Mouse (Mus musculus) CH12.LX (cell line): ENCODE results near the gene Celf5. TPM values are rescaled to one million over a fixed set of nuclear protein-coding genes. Genes with fewer than 3 reads are reported as not detected.
A peak's percentile ranks its signal among the peaks of the same experiment; 100 is the strongest.

Experiments
- DNase-seq: peaks from one replicate; pipeline ENCODE4 v3.0.0-alpha.2; 2013; ENCODE audit errors: extremely low read depth
- H3K27ac ChIP-seq: 2 replicates; pipeline ENCODE4 v1.5.1; 2012; ENCODE audit warnings: low read depth, mild to moderate bottlenecking, control low read depth, moderate library complexity; ENCODE audit not compliant: insufficient read depth
- H3K27me3 ChIP-seq: replicated peaks from 2 replicates; pipeline ENCODE3; 2012; ENCODE audit warnings: inconsistent platforms
- H3K36me3 ChIP-seq, 2 experiments: replicated peaks in 1 of 2; 2 replicates each; pipeline versions ENCODE3 to v1.6.1; 2012; ENCODE audit warnings: inconsistent platforms in 1 of 2, low read length in 1 of 2, mild to moderate bottlenecking in 1 of 2, mixed read lengths in 1 of 2, moderate library complexity in 1 of 2; ENCODE audit not compliant: control insufficient read depth in 1 of 2, insufficient read depth in 1 of 2
- H3K4me1 ChIP-seq, 2 experiments: 2 replicates each; pipeline ENCODE4 v1.6.1; 2012; ENCODE audit warnings: inconsistent platforms in 1 of 2, moderate library complexity in 1 of 2; ENCODE audit not compliant: insufficient read depth in 2 of 2, control insufficient read depth in 1 of 2
- H3K4me2 ChIP-seq: 2 replicates; pipeline ENCODE4 v1.6.1; 2012; ENCODE audit warnings: low read depth, mild to moderate bottlenecking, control low read depth; ENCODE audit not compliant: poor library complexity, insufficient read depth, severe bottlenecking
- H3K4me3 ChIP-seq, 3 experiments: fragments of 150-350 bp in 1 of 3; sonication (generic) in 1 of 3; replicated peaks in 1 of 3; 2 replicates each; pipeline versions ENCODE3 to v1.5.1; 2011 to 2012; ENCODE audit warnings: low read depth in 2 of 3, low read length in 2 of 3, mild to moderate bottlenecking in 2 of 3, moderate library complexity in 2 of 3, control low read depth in 1 of 3, improper control_type of control experiment in 1 of 3, inconsistent platforms in 1 of 3, mixed read lengths in 1 of 3; ENCODE audit not compliant: poor library complexity in 1 of 3
- H3K79me2 ChIP-seq: replicated peaks from 2 replicates; pipeline ENCODE4 v1.6.1; 2012; ENCODE audit warnings: mild to moderate bottlenecking, moderate library complexity; ENCODE audit not compliant: control insufficient read depth, poor library complexity, insufficient read depth, severe bottlenecking; ENCODE audit errors: extremely low read depth
- H3K9ac ChIP-seq: 2 replicates; pipeline ENCODE4 v1.6.1; 2012; ENCODE audit warnings: low read depth, mild to moderate bottlenecking, control low read depth, moderate library complexity; ENCODE audit not compliant: insufficient read depth
- H3K9me3 ChIP-seq: replicated peaks from 2 replicates; pipeline ENCODE3; 2012; ENCODE audit warnings: low read length, inconsistent platforms, mixed read lengths
- CHD1 ChIP-seq: IDR thresholded peaks from 2 replicates; pipeline ENCODE4 v1.6.1; 2012; ENCODE audit warnings: low read depth, low read length, improper control_type of control experiment, inconsistent platforms
- CTCF ChIP-seq, 2 experiments: IDR thresholded peaks in 1 of 2; conservative IDR thresholded peaks in 1 of 2; 2 replicates each; pipeline ENCODE4 v1.5.1; 2011 to 2012; ENCODE audit warnings: low read depth in 2 of 2, low read length in 2 of 2, improper control_type of control experiment in 1 of 2, inconsistent platforms in 1 of 2, mild to moderate bottlenecking in 1 of 2, moderate library complexity in 1 of 2
- ETS1 ChIP-seq: conservative IDR thresholded peaks from 2 replicates; pipeline ENCODE4 v1.6.1; 2012; ENCODE audit warnings: low read depth, mild to moderate bottlenecking, inconsistent platforms, low read length, improper control_type of control experiment, moderate library complexity
- KAT2A ChIP-seq: IDR thresholded peaks from 2 replicates; pipeline ENCODE4 v1.6.1; 2012; ENCODE audit warnings: low read length, improper control_type of control experiment, inconsistent platforms; ENCODE audit not compliant: insufficient replicate concordance
- MEF2A ChIP-seq: IDR thresholded peaks from 2 replicates; pipeline ENCODE4 v1.6.1; 2014; ENCODE audit warnings: low read depth, mild to moderate bottlenecking, inconsistent platforms, low read length, improper control_type of control experiment, borderline replicate concordance
- MXI1 ChIP-seq: IDR thresholded peaks from 2 replicates; pipeline ENCODE4 v1.6.1; 2011; ENCODE audit warnings: mild to moderate bottlenecking, low read depth, low read length, improper control_type of control experiment
- NELFE ChIP-seq: IDR thresholded peaks from 2 replicates; pipeline ENCODE4 v1.6.1; 2011; ENCODE audit warnings: low read depth, low read length, improper control_type of control experiment
- NRF1 ChIP-seq: IDR thresholded peaks from 2 replicates; pipeline ENCODE4 v1.6.1; 2014; ENCODE audit warnings: low read depth, mild to moderate bottlenecking, inconsistent platforms, low read length, improper control_type of control experiment, moderate library complexity
- POLR2A ChIP-seq: IDR thresholded peaks from 2 replicates; pipeline ENCODE4 v1.6.1; 2011; ENCODE audit warnings: low read depth, mild to moderate bottlenecking, improper control_type of control experiment, low read length
- POLR2AphosphoS2 ChIP-seq: IDR thresholded peaks from 2 replicates; pipeline ENCODE4 v1.6.1; 2011; ENCODE audit warnings: low read depth, low read length, improper control_type of control experiment
- ZC3H11A ChIP-seq: IDR thresholded peaks from 2 replicates; pipeline ENCODE4 v1.6.1; 2012; ENCODE audit warnings: low read depth, mild to moderate bottlenecking, inconsistent platforms, low read length, improper control_type of control experiment
- ZKSCAN1 ChIP-seq: IDR thresholded peaks from 2 replicates; pipeline ENCODE4 v1.6.1; 2012; ENCODE audit warnings: low read depth, inconsistent platforms, low read length, improper control_type of control experiment, borderline replicate concordance
- ZNF384 ChIP-seq: IDR thresholded peaks from 2 replicates; pipeline ENCODE4 v1.6.1; 2012; ENCODE audit warnings: low read depth, low read length, improper control_type of control experiment, inconsistent platforms
- dilution Hi-C: fragments of 300-500 bp; cut with MboI; formaldehyde crosslinking; loops from 2 replicates; pipeline ENCODE4 v1.14.3; 2020; ENCODE audit warnings: low sequenced_read_pairs; ENCODE audit not compliant: extremely low pct_unique_long_range_greater_than_20kb, extremely low pct_ligation_motif_present
- in situ Hi-C: fragments of 300-500 bp; cut with MboI; formaldehyde crosslinking; loops from 3 replicates; pipeline ENCODE4 v1.14.3; 2019; ENCODE audit warnings: low sequenced_read_pairs, low pct_ligation_motif_present, low pct_unique_long_range_greater_than_20kb, mixed read lengths
- polyA plus RNA-seq: library from polyadenylated mRNA; unstranded; fragments of >175 nt; gene quantifications from 2 replicates; pipeline ENCODE4 v1.2.1, GENCODE M21; 2012; ENCODE audit warnings: low read depth; ENCODE audit not compliant: insufficient read length
- total RNA-seq, 2 experiments: library from RNA; depleted of rRNA; stranded (reverse); fragments of 300-350 nt in 1 of 2; fragments of >200 nt in 1 of 2; gene quantifications; 2 replicates each; pipeline ENCODE4 v1.2.3; 2012 to 2014

The Celf5 gene
- total and polyA plus RNA-seq, 3 experiments, result 0.07 to 0.08 TPM; not detected in 1

- Histone ChIP-seq H3K4me1 (peaks cover 23 to 44% of the 10 kb centered on the region in 2 experiments), H3K4me3 (peak overlapping the region; percentile 89 to 99 (median 96)), H3K36me3 (peaks cover 32 to 46% of the 10 kb centered on the region in 2 experiments), H3K4me2 (peak overlapping the region; percentile 77), H3K27ac (no peak overlapping the region), H3K9me3 (no peaks in the 10 kb centered on the region), H3K79me2 (peaks cover 25% of the 10 kb centered on the region), H3K9ac (peak overlapping the region; percentile 77), H3K27me3 (no peaks in the 10 kb centered on the region)
- dilution Hi-C loops, result no loop called here
- DNase-seq, result no peak
- in situ Hi-C loops, result loop anchor here (5.0 to 10.0 kb wide), 2 partner anchors 37 to 110 kb away; partner anchors contain the start of genes BC025920 and Tle6
- no peak for TF ChIP-seq KAT2A
- no peak for TF ChIP-seq ZC3H11A
- no peak for TF ChIP-seq NELFE
- no peak for TF ChIP-seq NRF1
- no peak for TF ChIP-seq MXI1
- TF ChIP-seq CHD1, result no peak
- no peak for TF ChIP-seq ETS1
- no peak for TF ChIP-seq POLR2AphosphoS2
- TF ChIP-seq POLR2A, result no peak
- TF ChIP-seq CTCF (conservative IDR thresholded peaks at IDR 0.05 in 1 of 2, IDR thresholded peaks at IDR 0.05 in 1 of 2; ENCODE audit: low read depth in 2 of 2, low read length in 2 of 2), result no peak
- no peak for TF ChIP-seq MEF2A
- no peak for TF ChIP-seq ZNF384
Observed at GRCm38 (mm10) chr10:81495151-81495550, 12.6 kb upstream of the Celf5 start.

- DNase-seq, result no peak
Observed at GRCm38 (mm10) chr10:81494260-81495041, 11.9 kb upstream of the Celf5 start.

More at GRCm38 (mm10) chr10:81494260-81495041, 11.9 kb upstream of the Celf5 start:
- H3K9me3 ChIP-seq, result no peaks in the 10 kb centered on the region
- H3K79me2 ChIP-seq, result peaks cover 25% of the 10 kb centered on the region
- peaks cover 23 to 41% of the 10 kb centered on the region in 2 experiments for H3K4me1 ChIP-seq
- H3K4me2 ChIP-seq, result peak overlapping the region; percentile 1; the same call in 1 of the 2 replicates
- no peak for TF ChIP-seq ZKSCAN1
- H3K4me3 ChIP-seq, result peak overlapping the region in 2 of 3 experiments; percentile 89 to 96
- dilution Hi-C loops (no loop called here), in situ Hi-C loops (loop anchor here (5.0 to 10.0 kb wide), 2 partner anchors 38 to 110 kb away; partner anchors contain the start of genes BC025920 and Tle6)
- H3K36me3 ChIP-seq, result peaks cover 39 to 53% of the 10 kb centered on the region in 2 experiments
- H3K27ac ChIP-seq, result no peak overlapping the region
- H3K27me3 ChIP-seq, result no peaks in the 10 kb centered on the region
- no peak overlapping the region for H3K9ac ChIP-seq
